Mouse (Mus musculus) small intestine, adult 2 months (tissue): Measurements from ENCODE around the gene Clcf1.

ENCODE experiments used
- CTCF ChIP-seq: fragments of 200-500 bp; IDR thresholded peaks from 2 replicates; pipeline ENCODE4 v1.5.1; 2012; ENCODE audit warnings: low read depth, mild to moderate bottlenecking, control low read depth, inconsistent platforms, low read length, moderate library complexity, mixed read lengths; ENCODE audit not compliant: insufficient replicate concordance, insufficient read length; ENCODE audit errors: extremely low read depth
- POLR2A ChIP-seq: fragments of 200-500 bp; IDR thresholded peaks from 2 replicates; pipeline ENCODE4 v1.6.1; 2012; ENCODE audit warnings: low read depth, mild to moderate bottlenecking, control low read depth, inconsistent platforms, low read length, moderate library complexity

- TF ChIP-seq CTCF (peak; percentile 52; the same call in 1 of the 2 replicates), POLR2A (peak; percentile 86)
Observed at GRCm38 (mm10) chr19:4191528-4192250, 22.3 kb upstream of the Clcf1 start, which contains the start of gene Ppp1ca.
